Mouse (Mus musculus): ENCODE results near the gene Spp2. TPM values are rescaled to one million over a fixed set of nuclear protein-coding genes. Genes with fewer than 3 reads are reported as not detected.

Spp2 gene
- total and polyA plus RNA-seq, 2 experiments from 2014 or later: 1.2 to 1.3 TPM

DNA sequence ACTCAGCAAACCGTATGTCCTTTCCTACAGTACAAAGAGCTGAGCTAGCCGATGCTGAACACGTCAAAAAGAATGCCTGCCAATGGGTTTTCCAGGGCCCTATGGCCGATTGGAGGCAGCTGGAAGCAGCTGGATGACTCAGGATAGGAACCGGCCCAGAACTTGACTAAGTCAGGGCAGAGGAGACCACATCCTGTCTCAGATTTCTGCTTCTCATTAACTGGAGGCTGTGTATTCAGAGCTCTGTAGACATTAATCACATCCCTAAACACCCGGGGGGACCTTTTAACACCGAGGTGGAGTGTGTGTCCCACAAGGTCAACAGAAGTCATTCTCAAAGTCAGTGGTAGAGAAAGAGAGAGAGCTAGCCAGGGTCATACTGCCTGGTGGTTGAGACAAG, 67.8 kb downstream of the Spp2 start:
- DNase-seq: no peak

DNA sequence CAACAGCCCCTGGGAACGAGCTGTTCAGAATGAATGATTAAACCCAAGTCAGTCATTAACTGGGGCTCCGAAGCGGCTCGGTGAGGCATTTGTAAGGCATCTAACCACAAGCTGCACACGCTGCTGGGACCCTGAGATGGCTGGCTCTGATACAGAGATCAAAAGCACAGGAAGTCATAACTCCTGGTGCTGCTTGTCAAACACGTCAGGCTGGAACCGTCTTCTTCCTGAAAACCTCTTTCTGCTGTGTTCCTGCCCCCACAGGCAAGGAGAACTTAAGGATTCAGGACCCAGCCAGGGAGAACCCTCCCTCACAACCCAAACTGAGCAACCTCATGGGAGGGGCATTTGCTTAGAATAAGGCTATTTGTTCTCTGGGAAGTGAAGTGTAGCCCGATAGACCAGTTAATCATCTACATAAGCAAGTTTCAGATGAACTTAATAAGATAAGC, 68.8 kb downstream of the Spp2 start:
- Histone ChIP-seq H3K4me1 (ENCODE audit: insufficient read depth) (0 out of 2 replicates have a peak, but pooled peaks cover 4% of the 10 kb centered on the region), H3K4me3 (ENCODE audit: low read depth, low read length) (no peak overlapping the region), H3K4me2 (ENCODE audit: low read depth) (no peak overlapping the region), H3K27ac (ENCODE audit: low read depth, low read length) (no peak overlapping the region), H3K9me3 (ENCODE audit: low read length) (no peaks in the 10 kb centered on the region), H3K9ac (no peak overlapping the region), H3K36me3 (ENCODE audit: insufficient read depth) (no peaks in the 10 kb centered on the region), H3K27me3 (ENCODE audit: insufficient read depth, low read length) (no peaks in the 10 kb centered on the region)
- DNase-seq: no peak
- ATAC-seq: no peak
- 61% methylated on average over 8 of the region's 8 CpGs for WGBS
- no peak for TF ChIP-seq CTCF (IDR thresholded peaks at IDR 0.05; ENCODE audit: low read depth)

More for the DNA sequence above, 67.8 kb downstream of the Spp2 start:
- Histone ChIP-seq H3K36me3 (ENCODE audit: insufficient read depth) (no peaks in the 10 kb centered on the region), H3K9me3 (ENCODE audit: low read length) (no peaks in the 10 kb centered on the region), H3K27me3 (ENCODE audit: insufficient read depth, low read length) (no peaks in the 10 kb centered on the region), H3K9ac (no peak overlapping the region), H3K4me1 (ENCODE audit: insufficient read depth) (0 out of 2 replicates have a peak, but pooled peaks cover 4% of the 10 kb centered on the region), H3K27ac (ENCODE audit: low read depth, low read length) (no peak overlapping the region), H3K4me3 (ENCODE audit: low read depth, low read length) (no peak overlapping the region), H3K4me2 (ENCODE audit: low read depth) (no peak overlapping the region)
- ATAC-seq: no peak
- no peak for TF ChIP-seq CTCF (IDR thresholded peaks at IDR 0.05; ENCODE audit: low read depth)
- WGBS: 79% methylated on average over 7 of the region's 7 CpGs

Other genes with a start within 250 kb of the Spp2 start
- not detected in 2 replicates for gene Ugt1a5, start 240.9 kb upstream of the Spp2 start, total RNA-seq (2014; rRNA removed)
- gene Ugt1a5, start 240.9 kb upstream of the Spp2 start, polyA plus RNA-seq (2015; fragmentation: Nextera tagmentation; extraction: Ambion mirVana): not detected in 2 replicates
- gene Ugt1a2, start 206.4 kb upstream of the Spp2 start, total RNA-seq (2014; rRNA removed): not detected in 2 replicates
- not detected in 2 replicates for gene Ugt1a2, start 206.4 kb upstream of the Spp2 start, polyA plus RNA-seq (2015; fragmentation: Nextera tagmentation; extraction: Ambion mirVana)
- 5.3 and 6.6 TPM in 2 replicates for gene Dnajb3, start 201.2 kb upstream of the Spp2 start, total RNA-seq (2014; rRNA removed)
- 10.7 and 12.4 TPM in 2 replicates for gene Dnajb3, start 201.2 kb upstream of the Spp2 start, polyA plus RNA-seq (2015; fragmentation: Nextera tagmentation; extraction: Ambion mirVana)
- 0.14 TPM in 1 of 2 replicates, not detected in the other for gene Ugt1a1, start 195.0 kb upstream of the Spp2 start, total RNA-seq (2014; rRNA removed)
- not detected in 2 replicates for gene Ugt1a1, start 195.0 kb upstream of the Spp2 start, polyA plus RNA-seq (2015; fragmentation: Nextera tagmentation; extraction: Ambion mirVana)
- gene Mroh2a, start 180.0 kb upstream of the Spp2 start, total RNA-seq (2014; rRNA removed): 0.23 TPM in 1 of 2 replicates, not detected in the other
- gene Mroh2a, start 180.0 kb upstream of the Spp2 start, polyA plus RNA-seq (2015; fragmentation: Nextera tagmentation; extraction: Ambion mirVana): 0.35 and 0.36 TPM in 2 replicates
- gene Hjurp, start 129.3 kb upstream of the Spp2 start, total RNA-seq (2014; rRNA removed): 77.6 and 88.0 TPM in 2 replicates
- 24.5 and 40.0 TPM in 2 replicates for gene Hjurp, start 129.3 kb upstream of the Spp2 start, polyA plus RNA-seq (2015; fragmentation: Nextera tagmentation; extraction: Ambion mirVana)
- 0.38 TPM in 2 replicates for gene Trpm8, start 129.3 kb upstream of the Spp2 start, total RNA-seq (2014; rRNA removed)
- 0.19 and 0.36 TPM in 2 replicates for gene Trpm8, start 129.3 kb upstream of the Spp2 start, polyA plus RNA-seq (2015; fragmentation: Nextera tagmentation; extraction: Ambion mirVana)
- gene Glrp1, start 103.1 kb downstream of the Spp2 start, total RNA-seq (2014; rRNA removed): 0.08 and 0.10 TPM in 2 replicates
- 0.10 and 0.11 TPM in 2 replicates for gene Glrp1, start 103.1 kb downstream of the Spp2 start, polyA plus RNA-seq (2015; fragmentation: Nextera tagmentation; extraction: Ambion mirVana)

Data from forebrain, postnatal 0 days (tissue).